Comparison of ENCODE assay signal across 8 mouse cellular contexts in genomic region chr12:108244778-108245177, GRCm38 (mm10). TPM values are rescaled to one million over a fixed set of nuclear protein-coding genes. Genes with fewer than 3 reads are reported as not detected.
A peak's percentile ranks its signal among the peaks of the same experiment; 100 is the strongest.
DNase-seq lines count a peak whose midpoint lies in the region; TF ChIP-seq lines count a peak whose summit lies in the region.

No protein-coding gene starts in this region.

- H3K27ac ChIP-seq in heart, adult 2 months, result peak overlapping the region; percentile 84
- 0 out of 2 replicates have a peak overlapping the region, but pooled peaks have one; percentile 4 for H3K27ac ChIP-seq in olfactory bulb, adult 2 months (ENCODE audit: insufficient read depth, low read depth, low read length)

- no peak for TF ChIP-seq POLR2A in heart, adult 2 months (IDR thresholded peaks at IDR 0.05; ENCODE audit: insufficient read depth, low read depth, low read length)
- no peak for TF ChIP-seq POLR2A in olfactory bulb, adult 2 months (IDR thresholded peaks at IDR 0.05; ENCODE audit: insufficient read depth, low read depth, low read length)

- no peak for TF ChIP-seq CTCF in heart, adult 2 months (IDR thresholded peaks at IDR 0.05)
- no peak for TF ChIP-seq CTCF in olfactory bulb, adult 2 months (IDR thresholded peaks at IDR 0.05; ENCODE audit: insufficient read depth, low read depth, low read length)

- no peaks in the 10 kb centered on the region for H3K36me3 ChIP-seq in heart, adult 2 months (ENCODE audit: control insufficient read depth, insufficient read depth, low read length)

- peak; percentile 89 to 95 for DNase-seq in adrenal gland, adult (ENCODE audit: inconsistent age in 2 of 2, low spot score in 1 of 2)
- peak; percentile 80 to 85 for DNase-seq in cerebellum, postnatal 14 days
- DNase-seq in heart, adult 2 months, result peak; percentile 69 to 83
- DNase-seq in kidney, adult 11 months, result peak; percentile 85
- peak; percentile 70 to 83 for DNase-seq in lung, adult 18-20 months
- no peak for DNase-seq in layer of hippocampus, adult 8-10 months (ENCODE audit: low spot score in 2 of 2)
- no peak for DNase-seq in thymus, postnatal 0 days (ENCODE audit: low spot score)

- no peak overlapping the region for H3K4me3 ChIP-seq in heart, adult 2 months
- H3K4me3 ChIP-seq in olfactory bulb, adult 2 months (ENCODE audit: insufficient read depth, low read depth, low read length), result no peak overlapping the region

- intact Hi-C loops in heart, adult 2 months (cut with DNase I), result no loop called here

- 0 out of 2 replicates have a peak, but pooled peaks cover 2% of the 10 kb centered on the region for H3K79me2 ChIP-seq in heart, adult 2 months (replicated peaks; ENCODE audit: control insufficient read depth, insufficient read depth, low read length)

- WGBS in heart, adult 2 months, result 2% methylated on average over 8 of the region's 8 CpGs
- 20% methylated on average over 8 of the region's 8 CpGs for WGBS in olfactory bulb, adult 2 months

- 0 out of 2 replicates have a peak, but pooled peaks have one; percentile 30 for TF ChIP-seq EP300 in heart, adult 2 months (IDR thresholded peaks at IDR 0.05; ENCODE audit: insufficient read depth, low read depth, low read length)

- peaks cover 19% of the 10 kb centered on the region for H3K4me1 ChIP-seq in heart, adult 2 months (ENCODE audit: control insufficient read depth, insufficient read depth, low read length)
- H3K4me1 ChIP-seq in olfactory bulb, adult 2 months (ENCODE audit: control insufficient read depth, insufficient read depth, low read length), result peaks cover 72% of the 10 kb centered on the region

- peak overlapping the region; percentile 47 for H3K9ac ChIP-seq in heart, adult 2 months (ENCODE audit: low read depth, low read length)

- no peaks in the 10 kb centered on the region for H3K27me3 ChIP-seq in heart, adult 2 months (ENCODE audit: control insufficient read depth, insufficient read depth, low read length)

RNA-seq across cellular contexts. Expression of gene Ccdc85c, which starts 30.4 kb away (rescaled TPM):
- total RNA-seq in heart, adult 2 months (2021), result 10 to 100 TPM; 39.2 to 43.9 TPM
- polyA plus RNA-seq in heart, adult 2 months (2012; rRNA removed), result 27.1 and 29.3 TPM in 2 replicates
- polyA plus RNA-seq in olfactory bulb, adult 2 months (2012; ENCODE audit: insufficient read depth, insufficient read length, low replicate concordance, missing spikeins), result not detected in 2 replicates
- 10 to 100 TPM; 56.3 to 67.6 (median 63.0) TPM for total RNA-seq in layer of hippocampus, adult 8-10 months (2022)
- polyA plus RNA-seq in thymus, postnatal 0 days (2015; fragmentation: Nextera tagmentation; extraction: Ambion mirVana), result 11.3 and 13.6 TPM in 2 replicates

Comparison
In these comparisons a context has a peak if more than half of its experiments do, and no peak if none do; other contexts are left out.
1. DNase-seq: peak in adrenal gland, adult (2 of 2), cerebellum, postnatal 14 days (2 of 2), heart, adult 2 months (2 of 2), kidney, adult 11 months (single experiment) and lung, adult 18-20 months (2 of 2); none in layer of hippocampus, adult 8-10 months (0 of 2) and thymus, postnatal 0 days (single experiment).
2. RNA of gene Ccdc85c, which starts 30.4 kb away (polyA plus RNA-seq): 27.1 to 29.3 TPM in heart, adult 2 months and 11.3 to 13.6 TPM in thymus, postnatal 0 days; not detected in olfactory bulb, adult 2 months; every median in the first group is over 10 times any median in the second.